In the genomic region with DNA sequence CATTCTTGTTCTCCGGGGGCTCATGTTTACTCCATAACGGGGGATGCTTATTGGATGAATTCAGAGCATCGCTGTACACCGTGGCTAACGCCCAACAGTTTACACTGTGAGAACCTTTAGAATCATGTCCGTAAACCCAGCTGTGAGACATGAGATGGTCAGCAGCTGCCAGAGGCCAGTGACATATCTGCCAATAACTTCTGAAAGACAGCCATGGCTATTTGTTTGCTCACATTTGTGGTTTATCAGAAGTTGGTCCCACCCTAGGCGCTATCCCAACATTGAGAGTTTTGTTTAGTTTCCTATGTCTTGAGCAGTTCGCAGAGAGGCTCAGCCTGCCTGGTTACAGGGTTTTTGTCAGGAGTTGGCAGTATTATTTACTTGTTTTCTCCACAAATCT, we compare ENCODE assay signal across 16 mouse cellular contexts. TPM values are rescaled to one million over a fixed set of nuclear protein-coding genes. Genes with fewer than 3 reads are reported as not detected.
DNase-seq lines count a peak whose midpoint lies in the region; ATAC-seq and TF ChIP-seq lines count a peak whose summit lies in the region.
"Had no signal": no experiment of that assay in that cellular context is flagged by ENCODE, and none has a peak within 500 bp of the region (broad histone marks: within the 10 kb centered on the region; RNA-seq: fewer than 3 reads in every experiment).

No protein-coding gene starts in this region.

- H3K4me3 ChIP-seq in embryonic facial prominence, embryonic 12.5 days = no peak overlapping the region
- H3K4me3 ChIP-seq in embryonic facial prominence, embryonic 10.5 days = no peak overlapping the region
- H3K4me3 ChIP-seq in liver, adult 2 months (ENCODE audit: insufficient read depth, low read depth, low read length) = no peak overlapping the region; the same call in 1 of the 2 replicates
- H3K4me3 ChIP-seq in intestine, embryonic 14.5 days (ENCODE audit: low read depth, low read length) = no peak overlapping the region
- H3K4me3 ChIP-seq: heart, embryonic 12.5 days had no signal

- 70% methylated on average over 8 of the region's 8 CpGs for WGBS in embryonic facial prominence, embryonic 12.5 days
- 79% methylated on average over 8 of the region's 8 CpGs for WGBS in embryonic facial prominence, embryonic 10.5 days
- WGBS in liver, adult 2 months = 23% methylated on average over 8 of the region's 8 CpGs
- 42% methylated on average over 8 of the region's 8 CpGs for WGBS in intestine, embryonic 14.5 days

- no peaks in the 10 kb centered on the region for H3K36me3 ChIP-seq in embryonic facial prominence, embryonic 12.5 days
- no peaks in the 10 kb centered on the region; the same call in 1 of the 2 replicates for H3K36me3 ChIP-seq in embryonic facial prominence, embryonic 10.5 days (replicated peaks)
- H3K36me3 ChIP-seq in liver, adult 2 months (ENCODE audit: control insufficient read depth, insufficient read depth, low read length) = no peaks in the 10 kb centered on the region
- no peaks in the 10 kb centered on the region for H3K36me3 ChIP-seq in intestine, embryonic 14.5 days (ENCODE audit: control insufficient read depth, insufficient read depth, low read length)
- H3K36me3 ChIP-seq: G1E; heart, embryonic 12.5 days had no signal

- peaks cover 31% of the 10 kb centered on the region; the same call in 1 of the 2 replicates for H3K79me2 ChIP-seq in liver, adult 2 months (ENCODE audit: control insufficient read depth, insufficient read depth, low read length)

- no peaks in the 10 kb centered on the region for H3K9me3 ChIP-seq in embryonic facial prominence, embryonic 12.5 days
- no peaks in the 10 kb centered on the region for H3K9me3 ChIP-seq in embryonic facial prominence, embryonic 10.5 days
- no peaks in the 10 kb centered on the region for H3K9me3 ChIP-seq in intestine, embryonic 14.5 days (ENCODE audit: control insufficient read depth, low read length)
- H3K9me3 ChIP-seq: G1E; heart, embryonic 12.5 days had no signal

- H3K27me3 ChIP-seq in embryonic facial prominence, embryonic 12.5 days = no peaks in the 10 kb centered on the region
- 0 out of 2 replicates have a peak, but pooled peaks cover 4% of the 10 kb centered on the region for H3K27me3 ChIP-seq in embryonic facial prominence, embryonic 10.5 days (replicated peaks; ENCODE audit: low read depth, poor library complexity, severe bottlenecking)
- no peaks in the 10 kb centered on the region for H3K27me3 ChIP-seq in liver, adult 2 months (ENCODE audit: control insufficient read depth, insufficient read depth, low read length)
- H3K27me3 ChIP-seq in intestine, embryonic 14.5 days (replicated peaks; ENCODE audit: control insufficient read depth, insufficient read depth, low read length) = no peaks in the 10 kb centered on the region
- H3K27me3 ChIP-seq: heart, embryonic 12.5 days had no signal

- no peak overlapping the region for H3K9ac ChIP-seq in embryonic facial prominence, embryonic 12.5 days
- peak overlapping the region; percentile 52 for H3K9ac ChIP-seq in liver, adult 2 months (ENCODE audit: low read depth, low read length)
- H3K9ac ChIP-seq in intestine, embryonic 14.5 days (ENCODE audit: low read length) = no peak overlapping the region
- H3K9ac ChIP-seq: heart, embryonic 12.5 days had no signal

- ATAC-seq in embryonic facial prominence, embryonic 12.5 days (ENCODE audit: insufficient number of reproducible peaks, insufficient read depth, low FRiP score, low TSS enrichment) = no peak
- ATAC-seq in intestine, embryonic 14.5 days (replicated peaks; ENCODE audit: low FRiP score, low TSS enrichment, low read depth) = no peak
- ATAC-seq: forebrain, embryonic 14.5 days had no signal

- TF ChIP-seq CTCF in liver, adult 2 months (IDR thresholded peaks at IDR 0.05; ENCODE audit: low read depth, low read length) = no peak

- TF ChIP-seq POLR2A in liver, adult 2 months (IDR thresholded peaks at IDR 0.05; ENCODE audit: extremely low read depth, insufficient read depth, low read length) = no peak

- peak overlapping the region; percentile 87 for H3K4me2 ChIP-seq in embryonic facial prominence, embryonic 12.5 days (replicated peaks)
- 0 out of 2 replicates have a peak overlapping the region, but pooled peaks have one; percentile 9 for H3K4me2 ChIP-seq in intestine, embryonic 14.5 days (ENCODE audit: low read length)
- H3K4me2 ChIP-seq: heart, embryonic 12.5 days had no signal

- H3K4me1 ChIP-seq in embryonic facial prominence, embryonic 12.5 days = peaks cover 65% of the 10 kb centered on the region
- H3K4me1 ChIP-seq in embryonic facial prominence, embryonic 10.5 days = peaks cover 75% of the 10 kb centered on the region
- H3K4me1 ChIP-seq in liver, adult 2 months (ENCODE audit: control insufficient read depth, insufficient read depth, low read length) = peaks cover 43% of the 10 kb centered on the region
- peaks cover 44% of the 10 kb centered on the region for H3K4me1 ChIP-seq in intestine, embryonic 14.5 days (replicated peaks; ENCODE audit: control insufficient read depth, insufficient read depth, low read length)

- no peak for DNase-seq in embryonic facial prominence, embryonic 10.5 days (ENCODE audit: low spot score)
- peak; percentile 90 for DNase-seq in liver, adult 2 months (ENCODE audit: extremely low read depth, low read depth, low spot score)
- DNase-seq in liver = no peak
- DNase-seq in intestine, embryonic 14.5 days (ENCODE audit: low spot score) = no peak
- DNase-seq in skeletal muscle tissue, adult 2 months (ENCODE audit: low read depth, low spot score) = peak; percentile 55
- no peak for DNase-seq in thymus, postnatal 14 days
- DNase-seq in spleen, adult 12 weeks (ENCODE audit: low spot score) = no peak
- DNase-seq: lung, postnatal 4 days had no signal

- no peak overlapping the region for H3K27ac ChIP-seq in embryonic facial prominence, embryonic 12.5 days
- no peak overlapping the region; the same call in 1 of the 2 replicates for H3K27ac ChIP-seq in embryonic facial prominence, embryonic 10.5 days (replicated peaks)
- peak overlapping the region; percentile 78 for H3K27ac ChIP-seq in liver, adult 2 months (replicated peaks; ENCODE audit: insufficient read depth, low read depth, low read length)
- H3K27ac ChIP-seq in intestine, embryonic 14.5 days (ENCODE audit: low read depth) = no peak overlapping the region
- H3K27ac ChIP-seq: kidney, postnatal 0 days had no signal

RNA-seq across cellular contexts. Expression of a gene that starts 3.6 kb away (rescaled TPM):
- polyA plus RNA-seq in embryonic facial prominence, embryonic 12.5 days (2016; fragmentation: Nextera tagmentation; extraction: Ambion mirVana) = 32.8 and 32.9 TPM in 2 replicates
- polyA plus RNA-seq in embryonic facial prominence, embryonic 10.5 days (2016; fragmentation: Nextera tagmentation; extraction: Ambion mirVana) = 20.4 and 22.5 TPM in 2 replicates
- total RNA-seq in liver, adult 2 months (2014; rRNA removed) = 27.8 and 34.6 TPM in 2 replicates
- 10.6 and 15.9 TPM in 2 replicates for polyA plus RNA-seq in liver, adult 2 months (2012; rRNA removed)
- polyA plus RNA-seq in intestine, embryonic 14.5 days (2014; fragmentation: Nextera tagmentation; extraction: Ambion mirVana) = 26.7 and 26.8 TPM in 2 replicates

RNA-seq across cellular contexts. Expression of a gene that starts 30.0 kb away (rescaled TPM):
- polyA plus RNA-seq in embryonic facial prominence, embryonic 12.5 days (2016; fragmentation: Nextera tagmentation; extraction: Ambion mirVana) = not detected in 2 replicates
- not detected in 2 replicates for polyA plus RNA-seq in embryonic facial prominence, embryonic 10.5 days (2016; fragmentation: Nextera tagmentation; extraction: Ambion mirVana)
- not detected in 2 replicates for total RNA-seq in liver, adult 2 months (2014; rRNA removed)
- not detected in 2 replicates for polyA plus RNA-seq in liver, adult 2 months (2012; rRNA removed)
- not detected in 2 replicates for polyA plus RNA-seq in intestine, embryonic 14.5 days (2014; fragmentation: Nextera tagmentation; extraction: Ambion mirVana)
- total RNA-seq: adrenal gland, adult 18-20 months; G1E; left cerebral cortex, postnatal 14 days had no signal
- polyA plus RNA-seq: cortical plate, adult 2 months; forebrain, embryonic 14.5 days; G1E; heart, embryonic 12.5 days; kidney, postnatal 0 days had no signal

Comparison
In these comparisons a context has a peak if more than half of its experiments do, and no peak if none do; other contexts are left out.
1. DNase-seq: peak in liver, adult 2 months (single experiment) and skeletal muscle tissue, adult 2 months (single experiment); none in embryonic facial prominence, embryonic 10.5 days (single experiment), liver (single experiment), intestine, embryonic 14.5 days (single experiment), thymus, postnatal 14 days (single experiment) and spleen, adult 12 weeks (single experiment).